Mouse (Mus musculus) E14TG2a.4 (cell line): ENCODE measurements at regions not wholly inside any gene's neighbourhood (a gene's known extent, or its start where the extent isn't known, plus 50 kb on each side); places are given as distances from the start of the nearest gene placed in this dataset.

ENCODE experiments used
- H3K27me3 ChIP-seq: 2 replicates; pipeline ENCODE4 v1.6.1; 2014; ENCODE audit warnings: low read length, control low read depth; ENCODE audit not compliant: insufficient read depth
- H3K36me3 ChIP-seq: 2 replicates; pipeline ENCODE4 v1.6.1; 2014; ENCODE audit warnings: low read length, control low read depth; ENCODE audit not compliant: insufficient read depth
- H3K4me1 ChIP-seq: replicated peaks from 2 replicates; pipeline ENCODE4 v1.6.1; 2014; ENCODE audit warnings: low read depth, low read length, control low read depth
- H3K4me3 ChIP-seq: replicated peaks from 2 replicates; pipeline ENCODE4 v1.5.1; 2014; ENCODE audit warnings: mild to moderate bottlenecking, low read length
- H3K9me3 ChIP-seq: 2 replicates; pipeline ENCODE4 v1.6.1; 2014; ENCODE audit warnings: low read length, control low read depth
- CTCF ChIP-seq: conservative IDR thresholded peaks from 2 replicates; pipeline ENCODE4 v1.5.1; 2014; ENCODE audit warnings: low read length
- NANOG ChIP-seq: IDR thresholded peaks from 2 replicates; pipeline ENCODE4 v1.6.1; 2014; ENCODE audit warnings: borderline replicate concordance, low read length, mixed read lengths
- POU5F1 ChIP-seq: IDR thresholded peaks from 2 replicates; pipeline ENCODE4 v1.6.1; 2014; ENCODE audit warnings: low read length, borderline replicate concordance

GRCm38 (mm10) chr3:51127875-51128274 is 96.4 kb upstream of the Noct start:
- Histone ChIP-seq H3K27me3 (no peaks in the 10 kb centered on the region), H3K36me3 (no peaks in the 10 kb centered on the region), H3K4me3 (0 out of 2 replicates have a peak overlapping the region, but pooled peaks have one; percentile 27), H3K9me3 (no peaks in the 10 kb centered on the region), H3K4me1 (peaks cover 67% of the 10 kb centered on the region)
- no peak for TF ChIP-seq CTCF
- TF ChIP-seq POU5F1: no peak
- TF ChIP-seq NANOG: no peak

DNA sequence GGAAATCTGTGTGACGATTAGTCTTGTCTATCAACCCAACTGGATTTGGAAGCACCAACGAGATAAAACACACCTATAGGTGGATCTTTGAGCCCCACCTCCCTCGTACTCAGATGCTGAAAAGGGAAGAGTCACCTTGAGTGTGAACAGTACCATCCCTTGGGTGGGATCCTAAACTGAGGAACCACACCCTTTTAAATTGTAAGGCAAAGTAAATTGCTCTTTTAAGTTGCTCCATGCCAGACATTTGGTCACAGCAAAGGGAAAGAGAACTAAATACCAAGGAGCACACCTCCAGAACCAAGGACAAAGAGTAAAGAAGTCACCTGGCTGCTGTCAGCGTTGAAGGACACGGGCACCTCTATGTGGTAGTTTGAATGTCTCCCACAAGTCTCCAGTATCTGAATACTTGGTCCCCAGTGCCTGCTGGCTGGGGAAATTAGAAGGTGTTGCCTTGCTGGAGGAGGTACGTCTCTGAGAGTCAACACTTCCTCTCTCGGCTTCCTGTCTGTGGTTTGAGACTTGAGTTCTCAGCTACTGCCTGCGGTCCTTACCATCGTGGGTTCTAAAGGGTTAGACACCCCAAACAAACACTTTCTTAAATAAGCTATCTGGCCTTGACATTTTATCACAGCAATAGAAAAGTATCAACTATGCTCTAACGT is 95.6 kb upstream of the Noct start:
- no peaks in the 10 kb centered on the region for H3K9me3 ChIP-seq
- peaks cover 74% of the 10 kb centered on the region for H3K4me1 ChIP-seq
- H3K27me3 ChIP-seq: no peaks in the 10 kb centered on the region
- no peaks in the 10 kb centered on the region for H3K36me3 ChIP-seq
- 0 out of 2 replicates have a peak overlapping the region, but pooled peaks have one; percentile 27 for H3K4me3 ChIP-seq
- TF ChIP-seq POU5F1 (no peak), CTCF (no peak), NANOG (peak; percentile 24; the same call in 1 of the 2 replicates)

DNA sequence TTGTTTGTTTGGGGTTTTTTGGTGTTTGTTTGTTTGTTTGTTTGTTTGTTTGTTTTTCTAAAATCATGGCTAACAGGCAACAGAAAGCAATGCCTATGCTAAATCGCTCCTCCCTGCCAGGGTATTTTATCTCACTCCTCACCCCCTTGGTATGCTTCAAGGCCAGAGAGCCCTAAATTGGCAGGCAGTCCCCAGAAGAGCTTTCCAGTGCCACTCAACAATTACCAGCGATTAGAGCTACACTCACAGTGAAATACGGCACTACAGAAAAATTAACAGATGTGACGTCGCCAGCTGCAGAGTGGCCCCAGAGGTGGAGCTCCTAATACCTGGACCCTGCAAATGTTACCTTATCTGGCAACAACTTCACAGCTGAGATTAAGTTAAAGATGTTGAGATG is 93.5 kb upstream of the Noct start:
- H3K27me3 ChIP-seq: no peaks in the 10 kb centered on the region
- H3K4me3 ChIP-seq: no peak overlapping the region
- TF ChIP-seq POU5F1: no peak
- TF ChIP-seq NANOG: no peak
- TF ChIP-seq CTCF: no peak
- H3K4me1 ChIP-seq: peaks cover 87% of the 10 kb centered on the region
- H3K36me3 ChIP-seq: no peaks in the 10 kb centered on the region
- H3K9me3 ChIP-seq: no peaks in the 10 kb centered on the region

DNA sequence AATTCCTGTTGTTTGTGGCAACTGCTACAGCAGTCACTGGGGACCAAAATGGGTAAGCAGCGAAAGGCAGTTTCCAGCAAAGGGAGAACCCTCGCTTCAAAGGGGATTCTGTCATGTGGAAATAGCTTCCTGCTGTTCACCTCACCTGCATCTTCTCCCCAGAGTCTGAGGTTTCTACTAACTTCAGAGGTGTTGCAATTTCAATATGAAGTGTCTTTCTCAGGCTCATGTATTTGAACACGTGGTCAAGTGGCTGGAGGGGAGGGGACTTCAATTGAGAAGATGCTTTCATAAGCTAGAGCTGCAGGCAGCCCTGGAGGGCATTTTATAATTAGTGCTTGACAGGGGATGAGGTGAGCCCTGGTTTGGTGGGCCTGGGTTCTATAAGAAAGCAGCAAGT is 92.9 kb upstream of the Noct start:
- Histone ChIP-seq H3K4me1 (peaks cover 88% of the 10 kb centered on the region), H3K27me3 (no peaks in the 10 kb centered on the region), H3K4me3 (no peak overlapping the region), H3K9me3 (no peaks in the 10 kb centered on the region), H3K36me3 (no peaks in the 10 kb centered on the region)
- TF ChIP-seq CTCF: no peak
- TF ChIP-seq POU5F1: no peak
- TF ChIP-seq NANOG: no peak

GRCm38 (mm10) chr3:51132736-51133135 is 91.5 kb upstream of the Noct start:
- TF ChIP-seq NANOG (no peak), POU5F1 (no peak), CTCF (no peak)
- H3K27me3 ChIP-seq: no peaks in the 10 kb centered on the region

GRCm38 (mm10) chr3:51135581-51135980 is 88.7 kb upstream of the Noct start:
- Histone ChIP-seq H3K4me1 (peaks cover 58% of the 10 kb centered on the region), H3K27me3 (no peaks in the 10 kb centered on the region), H3K9me3 (no peaks in the 10 kb centered on the region), H3K4me3 (no peak overlapping the region), H3K36me3 (no peaks in the 10 kb centered on the region)
- no peak for TF ChIP-seq CTCF
- TF ChIP-seq POU5F1: no peak
- TF ChIP-seq NANOG: no peak

More at GRCm38 (mm10) chr3:51132736-51133135, 91.5 kb upstream of the Noct start:
- no peaks in the 10 kb centered on the region for H3K36me3 ChIP-seq
- H3K4me1 ChIP-seq: peaks cover 79% of the 10 kb centered on the region
- H3K4me3 ChIP-seq: no peak overlapping the region
- H3K9me3 ChIP-seq: no peaks in the 10 kb centered on the region

GRCm38 (mm10) chr3:51137730-51138312 is 86.4 kb upstream of the Noct start:
- H3K9me3 ChIP-seq: no peaks in the 10 kb centered on the region
- H3K36me3 ChIP-seq: no peaks in the 10 kb centered on the region
- no peak overlapping the region for H3K4me3 ChIP-seq
- TF ChIP-seq NANOG: no peak
- no peak for TF ChIP-seq CTCF
- no peak for TF ChIP-seq POU5F1
- H3K4me1 ChIP-seq: peaks cover 50% of the 10 kb centered on the region
- no peaks in the 10 kb centered on the region for H3K27me3 ChIP-seq

DNA sequence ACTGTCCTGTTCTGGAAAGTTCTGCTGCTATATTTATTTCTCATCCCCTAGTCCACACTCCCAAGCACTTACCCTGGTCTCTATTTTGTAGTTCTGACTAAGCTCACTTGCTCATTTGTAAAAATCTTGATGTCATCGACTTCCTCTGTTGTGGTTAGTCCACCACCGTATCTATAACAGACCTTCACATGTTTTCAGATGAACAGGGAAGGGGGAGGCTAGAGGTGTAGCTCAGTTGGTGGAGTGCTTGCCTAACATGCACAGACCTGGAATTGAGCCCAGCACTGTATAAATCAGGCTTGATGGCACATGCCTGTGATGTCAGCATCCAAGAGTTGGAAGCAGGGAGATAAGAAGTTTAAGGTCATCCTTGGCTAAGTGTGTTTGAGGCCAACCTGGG is 78.3 kb upstream of the Noct start:
- TF ChIP-seq CTCF (no peak), NANOG (no peak), POU5F1 (no peak)
- Histone ChIP-seq H3K4me3 (no peak overlapping the region), H3K36me3 (no peaks in the 10 kb centered on the region), H3K4me1 (peaks cover 15% of the 10 kb centered on the region), H3K27me3 (no peaks in the 10 kb centered on the region), H3K9me3 (peaks cover 4% of the 10 kb centered on the region; the same call in 1 of the 2 replicates)

DNA sequence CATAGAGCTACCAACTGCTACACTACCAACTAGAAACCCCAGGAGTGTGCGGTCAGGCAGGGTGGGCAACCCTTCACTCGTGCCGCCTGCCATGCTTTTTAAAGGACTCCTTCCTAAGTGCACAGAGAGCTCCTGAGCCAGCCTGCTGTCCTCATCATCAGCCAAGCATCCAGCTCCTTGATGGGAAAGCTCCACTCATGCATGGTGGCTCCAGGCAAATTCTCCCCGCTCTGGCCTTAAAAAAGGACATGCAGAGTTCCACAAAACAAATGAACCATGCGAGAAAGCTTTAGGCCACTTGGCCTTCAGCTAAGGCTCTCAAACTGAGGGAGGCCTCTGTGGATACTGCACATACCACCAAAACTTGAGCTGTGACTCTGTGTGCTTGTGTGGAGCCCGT is 74.2 kb upstream of the Noct start:
- TF ChIP-seq CTCF (no peak), POU5F1 (no peak), NANOG (no peak)
- Histone ChIP-seq H3K4me1 (peaks cover 12% of the 10 kb centered on the region), H3K4me3 (no peak overlapping the region), H3K27me3 (no peaks in the 10 kb centered on the region), H3K9me3 (peaks cover 4% of the 10 kb centered on the region; the same call in 1 of the 2 replicates), H3K36me3 (no peaks in the 10 kb centered on the region)
